Mouse (Mus musculus) bone marrow, adult 2 months (tissue): ENCODE data around the gene Rabep2. TPM values are rescaled to one million over a fixed set of nuclear protein-coding genes. Genes with fewer than 3 reads are reported as not detected.
A peak's percentile ranks its signal among the peaks of the same experiment; 100 is the strongest.
"Not testable (repeated sequence)": the region's sequence is repeated elsewhere in the genome, so short reads cannot be mapped to it uniquely, and the experiment has no call there.

Experiments
- H3K27ac ChIP-seq: fragments of 200-500 bp; 2 replicates; pipeline ENCODE4 v1.5.1; 2012; ENCODE audit warnings: low read depth, mild to moderate bottlenecking, control low read depth, inconsistent platforms, low read length; ENCODE audit not compliant: control insufficient read depth, poor library complexity, insufficient read depth
- H3K4me1 ChIP-seq: fragments of 200-500 bp; 2 replicates; pipeline ENCODE4 v1.6.1; 2011; ENCODE audit warnings: low read length; ENCODE audit not compliant: control insufficient read depth, insufficient read depth
- H3K4me3 ChIP-seq: fragments of 200-500 bp; replicated peaks from 2 replicates; pipeline ENCODE3; 2011; ENCODE audit warnings: mild to moderate bottlenecking, low read depth, low read length, control low read depth; ENCODE audit not compliant: control insufficient read depth
- CTCF ChIP-seq: fragments of 200-500 bp; IDR thresholded peaks from 2 replicates; pipeline ENCODE4 v1.5.1; 2011; ENCODE audit warnings: low read length, control low read depth; ENCODE audit not compliant: control insufficient read depth, insufficient read depth
- POLR2A ChIP-seq: fragments of 200-500 bp; IDR thresholded peaks from 2 replicates; pipeline ENCODE4 v1.6.1; 2011; ENCODE audit warnings: low read depth, mild to moderate bottlenecking, control low read depth, low read length, borderline replicate concordance; ENCODE audit not compliant: control insufficient read depth
- WGBS: fragments of 180-500 bp; shearing (Covaris S2); methylation state at CpG from one replicate; pipeline ENCODE4 v1.1.7; 2018; 5-methylcytosine and 5-hydroxymethylcytosine counted together
- polyA plus RNA-seq: library from polyadenylated mRNA; stranded (reverse); fragments of >200 nt; gene quantifications from 2 replicates; pipeline ENCODE4 v1.2.4, GENCODE M21; 2011; ENCODE audit warnings: low replicate concordance; ENCODE audit not compliant: missing spikeins, insufficient read depth, insufficient read length

Rabep2 gene
- polyA plus RNA-seq, 1 experiment, result 28.6 TPM

- H3K4me1 ChIP-seq, result no peaks in the 10 kb centered on the region; the same call in 1 of the 2 replicates
- no peak overlapping the region for H3K4me3 ChIP-seq
- 3% methylated on average over 5 of the region's 5 CpGs for WGBS
- no peak overlapping the region for H3K27ac ChIP-seq
- TF ChIP-seq CTCF, result peak; percentile 82
- no peak for TF ChIP-seq POLR2A
Observed at GRCm38 (mm10) chr7:126399548-126399947, 29.0 kb upstream of the Rabep2 start.

- WGBS, result 73% methylated on average over 8 of the region's 8 CpGs
- H3K4me3 ChIP-seq, H3K4me1 ChIP-seq, H3K27ac ChIP-seq: not testable (repeated sequence)
Observed at GRCm38 (mm10) chr7:126402518-126402917, 26.0 kb upstream of the Rabep2 start.

- Histone ChIP-seq H3K4me1 (no peaks in the 10 kb centered on the region), H3K27ac (no peak overlapping the region), H3K4me3 (no peak overlapping the region)
- WGBS, result 74% methylated on average over 2 of the region's 2 CpGs
- TF ChIP-seq POLR2A (no peak), CTCF (no peak)
Observed at GRCm38 (mm10) chr7:126408686-126409085, 19.9 kb upstream of the Rabep2 start.

GRCm38 (mm10) chr7:126411061-126411460, 17.5 kb upstream of the Rabep2 start:
- WGBS, result 88% methylated on average over 4 of the region's 4 CpGs
- no peak overlapping the region for H3K27ac ChIP-seq
- H3K4me3 ChIP-seq, result no peak overlapping the region
- no peaks in the 10 kb centered on the region for H3K4me1 ChIP-seq
- TF ChIP-seq CTCF (no peak), POLR2A (no peak)

- 78% methylated on average over 6 of the region's 6 CpGs for whole genome bisulfite sequencing
- TF ChIP-seq POLR2A (peak; percentile 70; the same call in 1 of the 2 replicates), CTCF (no peak)
- Histone ChIP-seq H3K4me3 (peak within 1 kb of the TSS; percentile 77), H3K27ac (peak within 1 kb of the TSS; percentile 56), H3K4me1 (peaks cover 3% of the 10 kb centered on the region)
Observed at GRCm38 (mm10) chr7:126414725-126415124, 13.8 kb upstream of the Rabep2 start, which contains the start of gene Cd19. Gene Cd19, minus strand, starts transcription at chr7:126414889.

DNA sequence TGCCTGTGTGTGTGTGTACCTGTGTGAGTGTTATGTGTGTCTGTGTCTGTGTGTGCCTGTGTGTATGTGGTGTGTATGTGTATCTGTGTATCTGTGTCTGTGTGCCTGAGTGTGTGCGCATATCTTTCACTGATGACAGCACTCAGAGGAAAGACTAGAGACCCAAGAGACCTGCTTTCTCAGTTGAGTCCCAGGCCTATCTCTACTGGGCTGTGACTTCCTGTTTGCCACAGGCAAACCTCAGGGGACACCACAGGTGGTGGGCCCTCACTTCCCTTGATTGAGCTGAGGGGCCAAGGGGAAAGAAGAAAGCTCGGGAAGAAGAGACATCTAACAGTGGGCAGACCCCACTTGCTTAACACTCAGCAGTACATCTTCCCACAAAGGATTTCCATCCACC, 11.9 kb upstream of the Rabep2 start:
- no peak overlapping the region for H3K4me3 ChIP-seq
- peak overlapping the region; percentile 91 for H3K27ac ChIP-seq
- TF ChIP-seq CTCF, result no peak
- WGBS, result 27% methylated on average over 2 of the region's 2 CpGs
- H3K4me1 ChIP-seq, result peaks cover 3% of the 10 kb centered on the region

GRCm38 (mm10) chr7:126417045-126417444, 11.5 kb upstream of the Rabep2 start:
- WGBS, result 44% methylated on average over 8 of the region's 8 CpGs
- Histone ChIP-seq H3K27ac (peak overlapping the region; percentile 91; the same call in 1 of the 2 replicates), H3K4me3 (no peak overlapping the region), H3K4me1 (peaks cover 3% of the 10 kb centered on the region)
- TF ChIP-seq POLR2A (no peak), CTCF (no peak)

DNA sequence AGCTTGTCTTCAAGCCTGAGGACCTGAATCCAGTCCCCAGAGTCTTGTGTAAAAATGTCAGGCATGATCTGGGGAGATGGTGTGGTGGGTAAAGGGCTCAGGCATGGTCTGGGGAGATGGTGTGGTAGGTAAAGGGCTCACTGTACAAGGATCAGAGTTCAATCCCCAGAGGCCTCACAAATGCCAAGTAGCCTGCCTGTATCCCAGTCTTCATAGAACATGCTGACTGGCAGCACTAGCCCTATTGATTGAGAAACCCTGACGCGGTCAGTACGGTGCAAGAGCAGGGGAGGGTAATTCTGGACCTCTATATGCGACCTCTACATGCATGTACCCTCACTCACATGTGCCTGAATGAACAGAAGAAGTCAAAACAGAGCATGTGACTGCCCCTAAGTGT, 11.0 kb upstream of the Rabep2 start:
- peaks cover 3% of the 10 kb centered on the region for H3K4me1 ChIP-seq
- peak overlapping the region; percentile 91 for H3K27ac ChIP-seq

GRCm38 (mm10) chr7:126418496-126418895, 10.1 kb upstream of the Rabep2 start:
- WGBS, result 24% methylated on average over 3 of the region's 3 CpGs
- H3K27ac ChIP-seq, result peak overlapping the region; percentile 91; the same call in 1 of the 2 replicates

More for the DNA sequence above, 11.0 kb upstream of the Rabep2 start:
- TF ChIP-seq CTCF, result no peak
- TF ChIP-seq POLR2A, result no peak
- no peak overlapping the region for H3K4me3 ChIP-seq
- 73% methylated on average over 4 of the region's 4 CpGs for WGBS

More at GRCm38 (mm10) chr7:126418496-126418895, 10.1 kb upstream of the Rabep2 start:
- peaks cover 3% of the 10 kb centered on the region for H3K4me1 ChIP-seq
- no peak overlapping the region for H3K4me3 ChIP-seq
- no peak for TF ChIP-seq POLR2A
- TF ChIP-seq CTCF, result no peak
